Mouse (Mus musculus) thymus, adult 2 months (tissue): ENCODE results near the gene Prelid3b. TPM values are rescaled to one million over a fixed set of nuclear protein-coding genes. Genes with fewer than 3 reads are reported as not detected.

Experiments used
- DNase-seq: peaks from one replicate; pipeline ENCODE4 v3.0.0; 2021
- H3K27ac ChIP-seq: fragments of 200-500 bp; 2 replicates; pipeline ENCODE4 v1.5.1; 2012; ENCODE audit warnings: low read length, control low read depth; ENCODE audit not compliant: control insufficient read depth, insufficient read depth
- H3K27me3 ChIP-seq: fragments of 200-500 bp; 2 replicates; pipeline ENCODE4 v1.6.1; 2012; ENCODE audit warnings: mild to moderate bottlenecking, low read length, moderate library complexity, mixed read lengths; ENCODE audit not compliant: control insufficient read depth, insufficient read depth
- H3K36me3 ChIP-seq: fragments of 200-500 bp; 2 replicates; pipeline ENCODE4 v1.6.1; 2012; ENCODE audit warnings: mild to moderate bottlenecking, low read length, moderate library complexity; ENCODE audit not compliant: control insufficient read depth, insufficient read depth
- H3K4me1 ChIP-seq: fragments of 200-500 bp; replicated peaks from 2 replicates; pipeline ENCODE4 v1.6.1; 2012; ENCODE audit warnings: low read length; ENCODE audit not compliant: control insufficient read depth, insufficient read depth
- H3K4me3 ChIP-seq: fragments of 200-500 bp; 2 replicates; pipeline ENCODE4 v1.5.1; 2012; ENCODE audit warnings: mild to moderate bottlenecking, low read length, control low read depth, moderate library complexity; ENCODE audit not compliant: control insufficient read depth, insufficient read depth
- CTCF ChIP-seq: fragments of 200-500 bp; IDR thresholded peaks from 2 replicates; pipeline ENCODE4 v1.5.1; 2012; ENCODE audit warnings: mild to moderate bottlenecking, control low read depth, low read length, moderate library complexity, borderline replicate concordance; ENCODE audit not compliant: control insufficient read depth, poor library complexity, insufficient read depth; ENCODE audit errors: extremely low read depth
- POLR2A ChIP-seq: fragments of 200-500 bp; IDR thresholded peaks from 2 replicates; pipeline ENCODE4 v1.6.1; 2012; ENCODE audit warnings: mild to moderate bottlenecking, low read length, control low read depth, moderate library complexity; ENCODE audit not compliant: control insufficient read depth, poor library complexity, insufficient read depth; ENCODE audit errors: extremely low read depth
- WGBS: fragments of 180-500 bp; shearing (Covaris S2); methylation state at CpG from one replicate; pipeline ENCODE4 v1.1.7; 2018; 5-methylcytosine and 5-hydroxymethylcytosine counted together
- polyA plus RNA-seq: library from polyadenylated mRNA; depleted of rRNA; stranded (reverse); fragments of >200 nt; gene quantifications from 2 replicates; pipeline ENCODE4 v1.2.3, GENCODE M21; 2012

The Prelid3b gene
- polyA plus RNA-seq, 1 experiment, result 62.8 TPM

- H3K27me3 ChIP-seq, result no peaks in the 10 kb centered on the region
- no peak overlapping the region for H3K4me3 ChIP-seq
- no peak for DNase-seq
- no peaks in the 10 kb centered on the region for H3K36me3 ChIP-seq
- no peak overlapping the region for H3K27ac ChIP-seq
- TF ChIP-seq CTCF (no peak), POLR2A (no peak)
- WGBS, result 98% methylated on average over 9 of the region's 9 CpGs
- H3K4me1 ChIP-seq, result peaks cover 27% of the 10 kb centered on the region
These were observed 37.9 kb downstream of the Prelid3b start for GRCm38 (mm10) chr2:174434943-174435342.

DNA sequence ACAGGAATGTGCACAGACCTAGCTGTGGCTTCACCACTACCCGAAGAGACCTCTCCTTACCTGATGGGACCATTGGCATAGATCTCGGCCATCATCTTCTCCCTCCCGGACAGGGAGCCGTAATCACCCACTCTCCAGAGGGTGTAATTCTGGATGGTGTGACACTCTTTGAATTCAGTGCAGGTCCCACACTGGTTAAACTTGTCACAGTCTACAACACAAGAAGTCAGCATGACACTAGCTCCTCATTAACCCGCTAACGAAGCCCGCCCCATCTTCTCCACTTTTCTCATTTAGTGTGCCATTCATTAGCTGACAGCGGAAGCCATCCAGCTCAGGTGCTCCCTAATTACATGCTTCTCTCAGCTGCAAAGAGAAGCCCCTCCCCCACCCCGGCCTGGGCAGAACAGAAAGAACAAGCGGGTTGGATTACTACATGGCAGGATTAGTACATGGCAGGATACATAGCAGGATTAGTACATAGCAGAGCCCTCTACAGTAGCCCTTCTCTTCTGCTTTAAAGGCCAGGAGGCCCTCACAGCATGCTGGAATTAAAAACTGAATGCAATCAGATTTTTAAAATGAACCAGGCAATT is 43.8 kb downstream of the Prelid3b start:
- no peak overlapping the region for H3K4me3 ChIP-seq
- no peaks in the 10 kb centered on the region for H3K4me1 ChIP-seq
- TF ChIP-seq CTCF, result no peak
- no peak for TF ChIP-seq POLR2A
- DNase-seq, result no peak
- H3K36me3 ChIP-seq, result peaks cover 33% of the 10 kb centered on the region
- 95% methylated on average over 10 of the region's 10 CpGs for WGBS
- no peak overlapping the region for H3K27ac ChIP-seq
- no peaks in the 10 kb centered on the region for H3K27me3 ChIP-seq

DNA sequence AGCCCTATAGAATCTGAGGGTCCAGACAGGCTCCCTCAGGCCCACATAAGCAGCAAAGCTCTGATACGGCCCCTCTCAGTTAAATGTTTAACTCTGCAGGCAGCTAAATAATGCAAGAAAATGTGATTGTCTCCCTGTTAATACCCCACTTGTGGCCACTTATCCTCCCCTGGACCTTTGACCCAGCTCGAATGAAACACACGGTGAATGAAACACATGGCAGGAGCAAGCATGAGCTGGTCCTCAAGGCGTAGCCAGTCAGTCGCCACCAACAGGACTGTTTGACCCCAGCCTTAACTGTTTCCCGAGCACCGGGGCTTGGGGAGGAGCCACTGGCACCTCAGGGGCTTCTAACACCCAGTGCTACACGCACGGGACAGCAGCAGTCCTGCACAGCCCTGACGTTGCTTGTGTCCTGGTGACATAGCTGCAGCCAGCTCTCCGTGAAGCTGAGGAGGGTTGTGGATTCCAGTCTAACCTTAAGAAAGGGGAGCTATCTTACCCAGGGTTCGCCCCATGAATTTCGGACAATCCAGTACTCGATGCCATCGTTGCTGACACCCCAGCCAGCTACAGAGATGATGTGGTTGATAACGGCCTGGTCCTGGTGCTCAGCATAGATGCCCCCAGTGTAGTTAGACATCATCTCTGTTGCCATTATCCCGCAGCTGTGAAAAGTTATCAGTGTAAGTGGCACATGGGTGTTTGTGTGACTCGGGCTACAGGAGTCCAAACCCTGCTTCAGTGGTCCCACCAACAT is 44.6 kb downstream of the Prelid3b start:
- Histone ChIP-seq H3K4me3 (no peak overlapping the region), H3K27ac (no peak overlapping the region), H3K4me1 (no peaks in the 10 kb centered on the region), H3K36me3 (peaks cover 33% of the 10 kb centered on the region), H3K27me3 (no peaks in the 10 kb centered on the region)
- 97% methylated on average over 18 of the region's 18 CpGs for WGBS
- DNase-seq, result no peak
- no peak for TF ChIP-seq CTCF
- no peak for TF ChIP-seq POLR2A

DNA sequence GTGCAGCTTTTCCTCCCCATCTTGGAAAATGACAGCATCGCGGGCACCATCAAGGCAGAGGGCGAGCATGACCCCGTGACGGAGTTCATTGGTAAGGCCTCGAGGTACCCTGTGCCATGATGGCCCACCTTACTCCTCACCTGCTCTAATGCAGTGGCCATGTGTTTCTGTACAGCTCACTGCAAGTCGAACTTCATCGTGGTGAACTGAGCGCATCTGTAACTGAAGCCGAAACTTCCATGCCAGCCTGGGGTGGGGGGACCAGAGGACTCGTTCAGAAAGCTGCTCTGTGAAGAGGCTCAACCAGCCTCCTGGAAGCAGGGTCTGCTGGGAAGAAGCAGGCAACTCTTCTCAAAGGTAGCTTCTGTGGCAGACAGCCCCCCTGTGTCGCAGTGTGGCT is 46.0 kb downstream of the Prelid3b start:
- Histone ChIP-seq H3K4me1 (no peaks in the 10 kb centered on the region), H3K27me3 (no peaks in the 10 kb centered on the region), H3K27ac (no peak overlapping the region), H3K4me3 (no peak overlapping the region), H3K36me3 (peaks cover 37% of the 10 kb centered on the region)
- TF ChIP-seq POLR2A (no peak), CTCF (no peak)
- 95% methylated on average over 12 of the region's 12 CpGs for WGBS
- DNase-seq, result no peak

- Histone ChIP-seq H3K4me1 (no peaks in the 10 kb centered on the region), H3K27me3 (no peaks in the 10 kb centered on the region), H3K4me3 (no peak overlapping the region), H3K27ac (no peak overlapping the region), H3K36me3 (peaks cover 37% of the 10 kb centered on the region)
- TF ChIP-seq POLR2A, result no peak
- TF ChIP-seq CTCF, result no peak
- 98% methylated on average over 11 of the region's 11 CpGs for WGBS
- DNase-seq, result no peak
These were observed 48.4 kb downstream of the Prelid3b start for GRCm38 (mm10) chr2:174424301-174425085.

GRCm38 (mm10) chr2:174421107-174421506 is 51.8 kb downstream of the Prelid3b start:
- TF ChIP-seq POLR2A, result no peak
- TF ChIP-seq CTCF, result no peak
- H3K27ac ChIP-seq, result no peak overlapping the region
- DNase-seq, result no peak
- peaks cover 17% of the 10 kb centered on the region for H3K36me3 ChIP-seq
- WGBS, result 96% methylated on average over 6 of the region's 6 CpGs
- no peak overlapping the region for H3K4me3 ChIP-seq
- H3K27me3 ChIP-seq, result no peaks in the 10 kb centered on the region
- H3K4me1 ChIP-seq, result peaks cover 5% of the 10 kb centered on the region
